Mouse (Mus musculus) cerebellum, adult 9-11 months (tissue): ENCODE measurements around the gene Nudt5.
A peak's percentile ranks its signal among the peaks of the same experiment; 100 is the strongest.
"Not testable (repeated sequence)": the region's sequence is repeated elsewhere in the genome, so short reads cannot be mapped to it uniquely, and the experiment has no call there.

Experiments
- DNase-seq: peaks from one replicate; pipeline ENCODE4 v3.0.0; 2022

Gene Nudt5

GRCm38 (mm10) chr2:5844873-5845631 is at the start of gene Nudt5, which contains the start of gene Cdc123:
Nudt5 (plus strand) TSS chr2:5845019.
Cdc123 (minus strand) TSS chr2:5845164.
- peak; percentile 92 for DNase-seq

- DNase-seq, result no peak
Observed at GRCm38 (mm10) chr2:5797816-5798672, 46.8 kb upstream of the Nudt5 start.

GRCm38 (mm10) chr2:5801182-5801640 is 43.6 kb upstream of the Nudt5 start:
- no peak for DNase-seq

GRCm38 (mm10) chr2:5801927-5802590 is 42.8 kb upstream of the Nudt5 start:
- DNase-seq, result no peak

- DNase-seq, result no peak
Observed at GRCm38 (mm10) chr2:5804440-5805045, 40.3 kb upstream of the Nudt5 start.

GRCm38 (mm10) chr2:5805228-5805627 is 39.6 kb upstream of the Nudt5 start:
- no peak for DNase-seq

- DNase-seq, result not testable (repeated sequence)
Observed at GRCm38 (mm10) chr2:5806201-5806600, 38.6 kb upstream of the Nudt5 start.

- no peak for DNase-seq
Observed at GRCm38 (mm10) chr2:5810036-5810718, 34.6 kb upstream of the Nudt5 start.

GRCm38 (mm10) chr2:5811235-5811782 is 33.5 kb upstream of the Nudt5 start:
- DNase-seq, result no peak

GRCm38 (mm10) chr2:5821264-5821663 is 23.6 kb upstream of the Nudt5 start:
- no peak for DNase-seq

- DNase-seq, result no peak
Observed at GRCm38 (mm10) chr2:5822449-5822848, 22.4 kb upstream of the Nudt5 start.

GRCm38 (mm10) chr2:5824213-5824612 is 20.6 kb upstream of the Nudt5 start:
- no peak for DNase-seq

- DNase-seq, result no peak
Observed at GRCm38 (mm10) chr2:5824685-5825084, 20.1 kb upstream of the Nudt5 start.

GRCm38 (mm10) chr2:5825265-5825913 is 19.4 kb upstream of the Nudt5 start:
- no peak for DNase-seq

- DNase-seq, result no peak
Observed at GRCm38 (mm10) chr2:5840815-5841214, 4.0 kb upstream of the Nudt5 start.

GRCm38 (mm10) chr2:5844181-5844872 is 492 bp upstream of the Nudt5 start:
- no peak for DNase-seq

- DNase-seq, result no peak
Observed at GRCm38 (mm10) chr2:5845826-5846225, 1.0 kb downstream of the Nudt5 start.

GRCm38 (mm10) chr2:5851116-5851515 is 6.3 kb downstream of the Nudt5 start:
- no peak for DNase-seq

GRCm38 (mm10) chr2:5851866-5852265 is 7.0 kb downstream of the Nudt5 start:
- no peak for DNase-seq

- no peak for DNase-seq
Observed at GRCm38 (mm10) chr2:5862834-5863233, 18.0 kb downstream of the Nudt5 start, which contains the start of gene Gm13199. Gm13199 (minus strand) TSS chr2:5862934.

- no peak for DNase-seq
Observed at GRCm38 (mm10) chr2:5867681-5868080, 22.9 kb downstream of the Nudt5 start.
